Mouse (Mus musculus): ENCODE results near the gene Defa17. TPM values are rescaled to one million over a fixed set of nuclear protein-coding genes. Genes with fewer than 3 reads are reported as not detected.

Defa17 gene
- polyA plus RNA-seq (2014; fragmentation: Illumina TruSeq; extraction: RNeasy Lipid Tissue Mini Kit (QIAGEN cat#74804); ENCODE audit: low read depth, low replicate concordance) = not detected

DNA sequence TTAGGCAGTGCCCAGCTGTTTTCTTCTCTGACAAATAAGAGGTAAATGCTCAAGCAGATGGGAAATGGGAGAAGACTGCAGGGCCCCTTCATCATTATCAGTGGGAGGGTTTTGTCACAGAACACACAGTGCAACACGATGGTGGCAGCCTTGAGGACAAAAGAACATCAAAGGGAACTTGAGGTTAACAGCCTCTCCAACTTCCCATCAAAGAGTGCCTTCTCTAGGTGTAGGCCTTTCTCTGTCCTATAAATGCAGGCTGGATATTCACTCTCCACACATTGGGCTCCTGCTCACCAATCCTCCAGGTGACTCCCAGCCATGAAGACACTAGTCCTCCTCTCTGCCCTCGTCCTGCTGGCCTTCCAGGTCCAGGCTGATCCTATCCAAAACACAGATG is at the start of gene Defa17:
TSS of gene Defa17 (plus strand) at position 301 of the 400 bp plus-strand sequence.

DNA sequence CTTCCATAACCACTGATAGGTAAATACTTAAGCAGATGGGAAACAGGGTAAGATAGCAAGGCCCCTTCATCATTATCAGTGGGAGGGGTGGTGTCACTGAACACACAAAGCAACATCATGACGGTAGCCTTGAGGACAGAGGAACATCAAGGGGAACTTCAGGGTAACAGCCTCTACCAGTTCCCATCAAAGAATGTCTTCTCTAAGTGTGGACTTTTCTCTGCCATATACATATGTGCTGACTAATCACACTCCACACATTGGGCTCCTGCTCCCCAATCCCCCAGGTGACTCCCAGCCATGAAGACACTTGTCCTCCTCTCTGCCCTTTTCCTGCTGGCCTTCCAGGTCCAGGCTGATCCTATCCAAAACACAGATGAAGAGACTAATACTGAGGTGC is 37.7 kb upstream of the Defa17 start, which contains the start of gene Defa26:
TSS of gene Defa26 (plus strand) at position 301 of the 400 bp plus-strand sequence.

DNA sequence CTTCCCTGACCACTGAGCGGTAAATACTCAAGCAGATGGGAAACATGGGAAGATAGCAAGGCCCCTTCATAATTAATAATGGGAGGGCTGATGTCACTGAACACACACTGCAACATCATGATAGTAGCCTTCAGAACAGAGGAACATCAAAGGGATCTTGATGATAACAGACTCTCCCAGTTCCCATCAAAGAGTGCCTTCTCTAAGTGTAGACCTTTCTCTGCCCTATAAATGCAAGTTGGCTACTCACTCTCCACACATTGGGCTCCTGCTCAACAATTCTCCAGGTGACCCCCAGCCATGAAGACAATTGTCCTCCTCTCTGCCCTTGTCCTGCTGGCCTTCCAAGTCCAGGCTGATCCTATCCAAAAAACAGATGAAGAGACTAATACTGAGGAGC is 9.9 kb downstream of the Defa17 start, which contains the start of gene Defa34:
TSS of gene Defa34 (plus strand) at position 301 of the 400 bp plus-strand sequence.

DNA sequence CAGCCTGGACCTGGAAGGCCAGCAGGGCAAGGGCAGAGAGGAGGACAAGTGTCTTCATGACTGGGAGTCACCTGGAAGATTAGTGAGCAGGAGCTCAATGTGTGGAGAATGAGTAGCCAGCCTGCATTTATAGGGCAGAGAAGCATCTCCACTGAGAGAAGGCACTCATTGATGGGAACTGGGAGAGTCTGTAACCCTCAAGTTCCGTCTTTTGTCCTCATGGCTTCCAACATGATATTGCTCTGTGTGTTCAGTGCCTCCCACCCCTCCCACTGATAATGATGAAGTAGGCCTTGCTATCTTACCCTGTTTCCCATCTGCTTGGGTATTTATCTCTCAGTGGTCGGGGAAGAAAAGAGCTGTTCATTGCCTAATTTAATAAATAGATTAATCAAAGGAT is 48.0 kb downstream of the Defa17 start, which contains the start of gene AY761184:
TSS of gene AY761184 (minus strand) at position 101 of the 400 bp plus-strand sequence.

Other genes with a start within 250 kb of the Defa17 start
- gene Defa36, start 228.4 kb upstream of the Defa17 start, polyA plus RNA-seq (2014; fragmentation: Illumina TruSeq; extraction: RNeasy Lipid Tissue Mini Kit (QIAGEN cat#74804); ENCODE audit: low read depth, low replicate concordance) = not detected
- not detected for gene Gm7849, start 199.2 kb upstream of the Defa17 start, polyA plus RNA-seq (2014; fragmentation: Illumina TruSeq; extraction: RNeasy Lipid Tissue Mini Kit (QIAGEN cat#74804); ENCODE audit: low read depth, low replicate concordance)
- not detected for gene Defa20, start 146.5 kb upstream of the Defa17 start, polyA plus RNA-seq (2014; fragmentation: Illumina TruSeq; extraction: RNeasy Lipid Tissue Mini Kit (QIAGEN cat#74804); ENCODE audit: low read depth, low replicate concordance)
- not detected for gene Defa32, start 126.7 kb upstream of the Defa17 start, polyA plus RNA-seq (2014; fragmentation: Illumina TruSeq; extraction: RNeasy Lipid Tissue Mini Kit (QIAGEN cat#74804); ENCODE audit: low read depth, low replicate concordance)
- gene Defa37, start 90.4 kb upstream of the Defa17 start, polyA plus RNA-seq (2014; fragmentation: Illumina TruSeq; extraction: RNeasy Lipid Tissue Mini Kit (QIAGEN cat#74804); ENCODE audit: low read depth, low replicate concordance) = not detected
- gene Defa28, start 72.8 kb upstream of the Defa17 start, polyA plus RNA-seq (2014; fragmentation: Illumina TruSeq; extraction: RNeasy Lipid Tissue Mini Kit (QIAGEN cat#74804); ENCODE audit: low read depth, low replicate concordance) = not detected
- gene Gm7861, start 61.3 kb upstream of the Defa17 start, polyA plus RNA-seq (2014; fragmentation: Illumina TruSeq; extraction: RNeasy Lipid Tissue Mini Kit (QIAGEN cat#74804); ENCODE audit: low read depth, low replicate concordance) = not detected
- not detected for gene Defa26, start 37.6 kb upstream of the Defa17 start, polyA plus RNA-seq (2014; fragmentation: Illumina TruSeq; extraction: RNeasy Lipid Tissue Mini Kit (QIAGEN cat#74804); ENCODE audit: low read depth, low replicate concordance)
- not detected for gene Defa34, start 10.0 kb downstream of the Defa17 start, polyA plus RNA-seq (2014; fragmentation: Illumina TruSeq; extraction: RNeasy Lipid Tissue Mini Kit (QIAGEN cat#74804); ENCODE audit: low read depth, low replicate concordance)
- gene AY761184, start 47.9 kb downstream of the Defa17 start, polyA plus RNA-seq (2014; fragmentation: Illumina TruSeq; extraction: RNeasy Lipid Tissue Mini Kit (QIAGEN cat#74804); ENCODE audit: low read depth, low replicate concordance) = not detected
- not detected for gene Defa24, start 78.7 kb downstream of the Defa17 start, polyA plus RNA-seq (2014; fragmentation: Illumina TruSeq; extraction: RNeasy Lipid Tissue Mini Kit (QIAGEN cat#74804); ENCODE audit: low read depth, low replicate concordance)
- gene Defb50, start 167.8 kb downstream of the Defa17 start, polyA plus RNA-seq (2014; fragmentation: Illumina TruSeq; extraction: RNeasy Lipid Tissue Mini Kit (QIAGEN cat#74804); ENCODE audit: low read depth, low replicate concordance) = not detected
- gene Defb2, start 184.1 kb downstream of the Defa17 start, polyA plus RNA-seq (2014; fragmentation: Illumina TruSeq; extraction: RNeasy Lipid Tissue Mini Kit (QIAGEN cat#74804); ENCODE audit: low read depth, low replicate concordance) = not detected
- not detected for gene Defb10, start 203.1 kb downstream of the Defa17 start, polyA plus RNA-seq (2014; fragmentation: Illumina TruSeq; extraction: RNeasy Lipid Tissue Mini Kit (QIAGEN cat#74804); ENCODE audit: low read depth, low replicate concordance)
- not detected for gene Defb9, start 229.6 kb downstream of the Defa17 start, polyA plus RNA-seq (2014; fragmentation: Illumina TruSeq; extraction: RNeasy Lipid Tissue Mini Kit (QIAGEN cat#74804); ENCODE audit: low read depth, low replicate concordance)

All from adrenal gland, adult 10 weeks (tissue).